Mouse (Mus musculus): ENCODE results near the gene Prss43.

GRCm38 (mm10) chr9:110879191-110879920 lies 52.9 kb downstream of the Prss43 start, which contains the start of gene Als2cl:
- no peak for TF ChIP-seq CTCF (conservative IDR thresholded peaks at IDR 0.05; ENCODE audit: low read length)
- no peak for TF ChIP-seq NANOG (IDR thresholded peaks at IDR 0.05; ENCODE audit: borderline replicate concordance, low read length)
- TF ChIP-seq POU5F1 (IDR thresholded peaks at IDR 0.05; ENCODE audit: borderline replicate concordance, low read length), result no peak

All from E14TG2a.4 (cell line).